Mouse (Mus musculus) mesoderm, embryonic 11.5 days (tissue): ENCODE results near the gene Gm28305.

Source experiments
- DNase-seq: peaks from one replicate; pipeline ENCODE4 v3.0.0-alpha.2; 2012; ENCODE audit warnings: low read depth, low spot score

The Gm28305 gene

GRCm38 (mm10) chr9:104040362-104040761, at the start of gene Gm28305:
TSS of gene Gm28305 (plus strand) at chr9:104040662.
- DNase-seq = no peak

GRCm38 (mm10) chr9:103996496-103996895, 44.0 kb upstream of the Gm28305 start:
- DNase-seq = peak; percentile 72

- DNase-seq = no peak
These were observed 39.9 kb upstream of the Gm28305 start for GRCm38 (mm10) chr9:104000601-104001000.

GRCm38 (mm10) chr9:104001921-104002859, 38.3 kb upstream of the Gm28305 start, which contains the start of gene Nphp3:
TSS of gene Nphp3 (plus strand) at chr9:104002544.
- DNase-seq = peak; percentile 100

GRCm38 (mm10) chr9:104002913-104003330, 37.5 kb upstream of the Gm28305 start:
- peak; percentile 82 for DNase-seq

- no peak for DNase-seq
These were observed 25.9 kb upstream of the Gm28305 start for GRCm38 (mm10) chr9:104014526-104014925.

- DNase-seq = no peak
These were observed 19.4 kb upstream of the Gm28305 start for GRCm38 (mm10) chr9:104021026-104021425.

GRCm38 (mm10) chr9:104027186-104027585, 13.3 kb upstream of the Gm28305 start:
- DNase-seq = no peak

- DNase-seq = no peak
These were observed 10.6 kb upstream of the Gm28305 start for GRCm38 (mm10) chr9:104029861-104030260.

GRCm38 (mm10) chr9:104034231-104034630, 6.2 kb upstream of the Gm28305 start:
- DNase-seq = no peak

GRCm38 (mm10) chr9:104034718-104035117, 5.7 kb upstream of the Gm28305 start:
- no peak for DNase-seq

- peak; percentile 87 for DNase-seq
These were observed 5.0 kb upstream of the Gm28305 start for GRCm38 (mm10) chr9:104035261-104036015.

- no peak for DNase-seq
These were observed 2.2 kb upstream of the Gm28305 start for GRCm38 (mm10) chr9:104038266-104038665.

- no peak for DNase-seq
These were observed 1.3 kb upstream of the Gm28305 start for GRCm38 (mm10) chr9:104039031-104039695.

- no peak for DNase-seq
These were observed 720 bp upstream of the Gm28305 start for GRCm38 (mm10) chr9:104039742-104040141.

- DNase-seq = no peak
These were observed 3.2 kb downstream of the Gm28305 start for GRCm38 (mm10) chr9:104043676-104044075.

- DNase-seq = no peak
These were observed 10.6 kb downstream of the Gm28305 start for GRCm38 (mm10) chr9:104051028-104051427.

GRCm38 (mm10) chr9:104062430-104063243, 22.2 kb downstream of the Gm28305 start, which contains the start of gene Uba5:
TSS of gene Uba5 (minus strand) at chr9:104063134.
- DNase-seq = peak; percentile 85

- peak; percentile 92 for DNase-seq
These were observed 22.9 kb downstream of the Gm28305 start, which contains the start of gene Acad11 for GRCm38 (mm10) chr9:104063244-104063961. TSS of gene Acad11 (plus strand) at chr9:104063377.

GRCm38 (mm10) chr9:104064571-104064970, 24.1 kb downstream of the Gm28305 start:
- no peak for DNase-seq
